Mouse (Mus musculus) intestine, embryonic 16.5 days (tissue): ENCODE results near the gene Vipr2. TPM values are rescaled to one million over a fixed set of nuclear protein-coding genes. Genes with fewer than 3 reads are reported as not detected.

Experiments used
- ATAC-seq: fragments of 200-750 bp; cut with Nextera tagmentation; 2 replicates; pipeline ENCODE4 v1.8.0; 2017; ENCODE audit warnings: moderate TSS enrichment, moderate library complexity
- H3K27ac ChIP-seq: fragments of 300-500 bp; sonication (generic); 2 replicates; pipeline ENCODE4 v1.5.1; 2014; ENCODE audit warnings: mild to moderate bottlenecking, low read length
- H3K27me3 ChIP-seq: fragments of 300-500 bp; sonication (generic); replicated peaks from 2 replicates; pipeline ENCODE4 v1.6.1; 2014; ENCODE audit warnings: low read length, control low read depth, mixed read lengths; ENCODE audit not compliant: control insufficient read depth, insufficient read depth
- H3K36me3 ChIP-seq: fragments of 300-500 bp; sonication (generic); 2 replicates; pipeline ENCODE4 v1.6.1; 2014; ENCODE audit warnings: low read length, control low read depth; ENCODE audit not compliant: control insufficient read depth, insufficient read depth
- H3K4me1 ChIP-seq: fragments of 300-500 bp; sonication (generic); 2 replicates; pipeline ENCODE4 v1.6.1; 2014; ENCODE audit warnings: low read length, control low read depth, mixed read lengths; ENCODE audit not compliant: control insufficient read depth, insufficient read depth
- H3K4me2 ChIP-seq: fragments of 300-500 bp; sonication (generic); 2 replicates; pipeline ENCODE4 v1.6.1; 2014; ENCODE audit warnings: low read depth, low read length, control low read depth
- H3K4me3 ChIP-seq: fragments of 300-500 bp; sonication (generic); 2 replicates; pipeline ENCODE4 v1.5.1; 2014; ENCODE audit warnings: mild to moderate bottlenecking, low read length
- H3K9ac ChIP-seq: fragments of 300-500 bp; sonication (generic); 2 replicates; pipeline ENCODE4 v1.6.1; 2014; ENCODE audit warnings: low read depth, low read length
- H3K9me3 ChIP-seq: fragments of 300-500 bp; sonication (generic); 2 replicates; pipeline ENCODE4 v1.6.1; 2016; ENCODE audit warnings: low read length, control low read depth; ENCODE audit not compliant: control insufficient read depth
- WGBS: fragments of 180-500 bp; shearing (Covaris S2); extraction: QIAGEN DNeasy Blood & Tissue Kit; methylation state at CpG from one replicate; pipeline ENCODE4 v1.1.7; 2014; 5-methylcytosine and 5-hydroxymethylcytosine counted together
- polyA plus RNA-seq: library from polyadenylated mRNA; unstranded; fragments of >200 nt; fragmentation: Nextera tagmentation; extraction: Ambion mirVana; gene quantifications from 2 replicates; pipeline ENCODE4 v1.2.1, GENCODE M21; 2015

The Vipr2 gene
- polyA plus RNA-seq, 1 experiment from 2014 or later: 3.4 TPM

- no peaks in the 10 kb centered on the region for H3K36me3 ChIP-seq
- no peak overlapping the region for H3K9ac ChIP-seq
- H3K27ac ChIP-seq: no peak overlapping the region
- no peak overlapping the region for H3K4me2 ChIP-seq
- no peaks in the 10 kb centered on the region for H3K4me1 ChIP-seq
- no peak overlapping the region for H3K4me3 ChIP-seq
- H3K27me3 ChIP-seq: no peaks in the 10 kb centered on the region
- WGBS: 87% methylated on average over 3 of the region's 3 CpGs
- ATAC-seq: no peak
- H3K9me3 ChIP-seq: no peaks in the 10 kb centered on the region
Observed at GRCm38 (mm10) chr12:116142464-116142863, 64.9 kb downstream of the Vipr2 start.

DNA sequence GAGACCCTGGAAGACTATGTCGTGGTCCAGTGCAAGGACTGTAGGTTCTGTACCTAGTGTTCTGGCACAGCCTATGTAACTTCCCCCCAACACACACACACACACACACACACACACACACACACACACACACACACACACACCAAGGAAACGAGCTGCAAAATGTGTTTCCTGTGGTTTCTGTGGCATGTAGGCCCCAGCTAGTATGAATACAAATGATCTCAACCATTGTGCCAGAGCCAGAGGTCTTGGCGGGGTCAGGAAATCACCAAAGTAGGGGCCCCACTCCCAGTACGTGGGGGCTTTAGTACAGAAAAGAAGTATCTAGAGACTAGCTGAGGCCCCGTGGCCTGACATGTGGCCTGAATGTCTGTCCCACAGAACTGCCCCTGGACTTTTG is 67.7 kb downstream of the Vipr2 start:
- no peaks in the 10 kb centered on the region for H3K27me3 ChIP-seq

GRCm38 (mm10) chr12:116145686-116146085 is 68.2 kb downstream of the Vipr2 start:
- Histone ChIP-seq H3K4me3 (no peak overlapping the region), H3K36me3 (no peaks in the 10 kb centered on the region), H3K9me3 (no peaks in the 10 kb centered on the region), H3K27me3 (no peaks in the 10 kb centered on the region), H3K4me2 (no peak overlapping the region), H3K27ac (no peak overlapping the region), H3K4me1 (no peaks in the 10 kb centered on the region), H3K9ac (no peak overlapping the region)
- no peak for ATAC-seq
- WGBS: 92% methylated on average over 1 of the region's 1 CpGs

More for the DNA sequence above, 67.7 kb downstream of the Vipr2 start:
- WGBS: 59% methylated on average over 5 of the region's 5 CpGs
- H3K9ac ChIP-seq: no peak overlapping the region
- no peak overlapping the region for H3K4me3 ChIP-seq
- no peak overlapping the region for H3K27ac ChIP-seq
- no peak for ATAC-seq
- H3K9me3 ChIP-seq: no peaks in the 10 kb centered on the region
- H3K4me1 ChIP-seq: no peaks in the 10 kb centered on the region
- no peak overlapping the region for H3K4me2 ChIP-seq
- H3K36me3 ChIP-seq: no peaks in the 10 kb centered on the region

- Histone ChIP-seq H3K27ac (no peak overlapping the region), H3K27me3 (no peaks in the 10 kb centered on the region), H3K9me3 (no peaks in the 10 kb centered on the region), H3K36me3 (no peaks in the 10 kb centered on the region), H3K4me3 (no peak overlapping the region), H3K4me2 (no peak overlapping the region), H3K4me1 (no peaks in the 10 kb centered on the region), H3K9ac (no peak overlapping the region)
- no peak for ATAC-seq
- 59% methylated on average over 8 of the region's 8 CpGs for WGBS
Observed at GRCm38 (mm10) chr12:116146996-116147634, 69.6 kb downstream of the Vipr2 start.

DNA sequence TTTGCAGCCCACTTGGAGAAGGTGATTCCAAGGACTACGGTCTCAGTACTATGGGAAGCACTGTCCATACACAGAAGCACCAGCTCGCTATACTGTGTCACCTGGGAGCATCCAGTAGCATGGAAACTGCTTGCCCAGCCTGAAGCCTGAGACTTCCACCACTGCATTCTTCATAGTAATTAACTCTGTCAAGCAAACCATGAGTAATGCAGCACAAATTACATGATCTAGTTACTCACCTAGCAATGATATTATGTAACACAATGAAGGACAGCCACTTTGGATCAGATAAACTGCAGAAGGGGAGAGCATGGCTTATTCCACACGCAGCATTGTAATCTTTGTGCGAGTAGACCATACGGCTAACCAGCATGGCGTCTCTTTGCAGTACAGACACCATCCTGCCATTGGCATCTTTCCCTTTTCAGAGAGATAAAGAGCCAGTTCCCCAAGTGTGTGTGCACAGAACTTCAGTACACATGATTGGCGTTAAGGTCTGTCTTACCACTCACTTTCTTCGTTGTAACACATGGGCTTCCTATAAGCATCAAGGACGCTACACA is 75.4 kb downstream of the Vipr2 start:
- no peaks in the 10 kb centered on the region for H3K4me1 ChIP-seq
- no peaks in the 10 kb centered on the region for H3K27me3 ChIP-seq
- no peak overlapping the region for H3K4me2 ChIP-seq
- WGBS: 92% methylated on average over 9 of the region's 9 CpGs
- H3K27ac ChIP-seq: no peak overlapping the region
- no peak for ATAC-seq
- no peak overlapping the region for H3K4me3 ChIP-seq
- H3K9ac ChIP-seq: no peak overlapping the region
- no peaks in the 10 kb centered on the region for H3K9me3 ChIP-seq
- H3K36me3 ChIP-seq: no peaks in the 10 kb centered on the region

GRCm38 (mm10) chr12:116156792-116157532 is 79.4 kb downstream of the Vipr2 start:
- Histone ChIP-seq H3K4me1 (no peaks in the 10 kb centered on the region), H3K27me3 (no peaks in the 10 kb centered on the region), H3K9ac (no peak overlapping the region), H3K27ac (no peak overlapping the region), H3K4me3 (no peak overlapping the region), H3K9me3 (no peaks in the 10 kb centered on the region), H3K36me3 (no peaks in the 10 kb centered on the region), H3K4me2 (no peak overlapping the region)
- WGBS: 78% methylated on average over 7 of the region's 7 CpGs
- ATAC-seq: no peak

GRCm38 (mm10) chr12:116159223-116159622 is 81.7 kb downstream of the Vipr2 start:
- H3K27ac ChIP-seq: no peak overlapping the region
- no peaks in the 10 kb centered on the region for H3K27me3 ChIP-seq
- ATAC-seq: no peak
- H3K36me3 ChIP-seq: no peaks in the 10 kb centered on the region
- H3K4me2 ChIP-seq: no peak overlapping the region
- 70% methylated on average over 5 of the region's 5 CpGs for WGBS
- H3K9ac ChIP-seq: no peak overlapping the region
- H3K4me1 ChIP-seq: no peaks in the 10 kb centered on the region
- H3K4me3 ChIP-seq: no peak overlapping the region
- no peaks in the 10 kb centered on the region for H3K9me3 ChIP-seq

GRCm38 (mm10) chr12:116159695-116160094 is 82.2 kb downstream of the Vipr2 start:
- no peak overlapping the region for H3K27ac ChIP-seq

GRCm38 (mm10) chr12:116165368-116165767 is 87.8 kb downstream of the Vipr2 start:
- no peaks in the 10 kb centered on the region for H3K9me3 ChIP-seq
- no peak overlapping the region for H3K4me2 ChIP-seq
- no peaks in the 10 kb centered on the region for H3K36me3 ChIP-seq
- no peak overlapping the region for H3K4me3 ChIP-seq
- no peak for ATAC-seq
- H3K27ac ChIP-seq: no peak overlapping the region
- no peaks in the 10 kb centered on the region for H3K4me1 ChIP-seq
- H3K9ac ChIP-seq: no peak overlapping the region
- H3K27me3 ChIP-seq: no peaks in the 10 kb centered on the region

More at GRCm38 (mm10) chr12:116159695-116160094, 82.2 kb downstream of the Vipr2 start:
- Histone ChIP-seq H3K27me3 (no peaks in the 10 kb centered on the region), H3K4me2 (no peak overlapping the region), H3K9me3 (no peaks in the 10 kb centered on the region), H3K4me1 (no peaks in the 10 kb centered on the region), H3K9ac (no peak overlapping the region), H3K4me3 (no peak overlapping the region), H3K36me3 (no peaks in the 10 kb centered on the region)
- no peak for ATAC-seq
- 80% methylated on average over 2 of the region's 2 CpGs for WGBS
